Mouse (Mus musculus): ENCODE measurements around the gene Satb2. TPM values are rescaled to one million over a fixed set of nuclear protein-coding genes. Genes with fewer than 3 reads are reported as not detected.
A peak's percentile ranks its signal among the peaks of the same experiment; 100 is the strongest.

Satb2 gene
- polyA plus RNA-seq, 1 experiment from 2014 or later, result 13.1 TPM

- H3K9ac ChIP-seq (replicated peaks; ENCODE audit: low read length), result peak overlapping the region; percentile 97
- H3K4me3 ChIP-seq (ENCODE audit: low read depth, low read length), result peak overlapping the region; percentile 87
- DNase-seq (ENCODE audit: low spot score) (peak; percentile 69), ATAC-seq (replicated peaks; ENCODE audit: insufficient number of reproducible peaks, low FRiP score, low TSS enrichment, low read depth) (peak; percentile 77)
- WGBS, result under 1% methylated on average over 75 of the region's 83 CpGs
- H3K9me3 ChIP-seq (replicated peaks; ENCODE audit: control insufficient read depth, low read length), result no peaks in the 10 kb centered on the region
- H3K4me2 ChIP-seq (ENCODE audit: low read depth, low read length), result peak overlapping the region; percentile 97
- H3K4me1 ChIP-seq (ENCODE audit: control insufficient read depth, insufficient read depth, low read length), result peaks cover 4% of the 10 kb centered on the region
- H3K27ac ChIP-seq (replicated peaks; ENCODE audit: low read depth, low read length), result peak overlapping the region; percentile 94
- peaks cover 24% of the 10 kb centered on the region for H3K27me3 ChIP-seq (ENCODE audit: control insufficient read depth, insufficient read depth, low read length)
- no peaks in the 10 kb centered on the region for H3K36me3 ChIP-seq (replicated peaks; ENCODE audit: control insufficient read depth, insufficient read depth, low read depth, low read length)
These were observed 6.0 kb downstream of the Satb2 start for GRCm38 (mm10) chr1:56972251-56972949.

DNA sequence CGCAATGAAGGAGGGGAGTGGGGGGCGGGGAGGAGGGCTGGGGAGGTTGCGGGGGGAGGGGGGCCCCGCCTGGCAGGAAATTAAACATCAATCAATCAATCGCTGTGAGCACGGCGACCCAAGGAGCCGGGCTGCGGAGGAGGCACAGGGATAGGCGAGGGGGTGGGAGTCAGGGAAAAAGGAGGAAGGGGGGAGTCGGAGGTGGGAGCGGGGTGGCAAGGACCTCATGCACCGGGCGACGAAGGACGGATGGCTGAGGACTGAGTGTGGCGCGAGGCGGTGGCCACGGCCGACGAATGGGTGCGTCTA lies 6.6 kb downstream of the Satb2 start:
- H3K9ac ChIP-seq (replicated peaks; ENCODE audit: low read length), result peak overlapping the region; percentile 97
- peaks cover 4% of the 10 kb centered on the region for H3K4me1 ChIP-seq (ENCODE audit: control insufficient read depth, insufficient read depth, low read length)
- H3K27ac ChIP-seq (replicated peaks; ENCODE audit: low read depth, low read length), result peak overlapping the region; percentile 94
- no peaks in the 10 kb centered on the region for H3K36me3 ChIP-seq (replicated peaks; ENCODE audit: control insufficient read depth, insufficient read depth, low read depth, low read length)
- H3K4me2 ChIP-seq (ENCODE audit: low read depth, low read length), result peak overlapping the region; percentile 97
- DNase-seq (ENCODE audit: low spot score) (no peak), ATAC-seq (replicated peaks; ENCODE audit: insufficient number of reproducible peaks, low FRiP score, low TSS enrichment, low read depth) (no peak; the same call in 1 of the 2 replicates)
- peak overlapping the region; percentile 87 for H3K4me3 ChIP-seq (ENCODE audit: low read depth, low read length)
- H3K27me3 ChIP-seq (ENCODE audit: control insufficient read depth, insufficient read depth, low read length), result peaks cover 23% of the 10 kb centered on the region
- WGBS, result 0% methylated on average over 21 of the region's 23 CpGs
- no peaks in the 10 kb centered on the region for H3K9me3 ChIP-seq (replicated peaks; ENCODE audit: control insufficient read depth, low read length)

DNA sequence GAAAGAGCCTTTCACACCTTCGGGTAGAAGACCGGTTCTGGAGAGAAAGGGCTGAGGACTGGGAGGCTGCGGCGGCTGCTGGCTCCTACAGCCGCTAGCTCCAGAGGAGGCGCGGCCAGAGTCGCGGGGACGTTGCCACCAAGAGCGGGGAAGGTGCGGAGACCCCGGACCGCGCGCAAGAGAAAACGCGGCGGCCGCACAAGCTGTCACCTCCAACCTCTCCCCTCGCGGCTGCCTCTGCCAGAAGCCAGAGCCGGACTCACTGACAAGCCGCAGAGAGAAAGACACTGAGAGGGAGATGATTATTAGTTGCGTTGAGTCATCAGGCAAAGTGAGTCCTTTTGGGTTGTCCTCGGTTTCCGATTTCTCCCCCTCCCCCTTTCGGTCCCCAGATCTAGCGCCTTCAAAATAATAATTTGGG lies 7.0 kb downstream of the Satb2 start:
- Histone ChIP-seq H3K27me3 (ENCODE audit: control insufficient read depth, insufficient read depth, low read length) (peaks cover 19% of the 10 kb centered on the region), H3K4me2 (ENCODE audit: low read depth, low read length) (peak overlapping the region; percentile 97), H3K4me1 (ENCODE audit: control insufficient read depth, insufficient read depth, low read length) (peaks cover 4% of the 10 kb centered on the region), H3K27ac (replicated peaks; ENCODE audit: low read depth, low read length) (peak overlapping the region; percentile 94; the same call in 1 of the 2 replicates), H3K9ac (replicated peaks; ENCODE audit: low read length) (peak overlapping the region; percentile 97), H3K36me3 (replicated peaks; ENCODE audit: control insufficient read depth, insufficient read depth, low read depth, low read length) (no peaks in the 10 kb centered on the region), H3K4me3 (ENCODE audit: low read depth, low read length) (peak overlapping the region; percentile 87), H3K9me3 (replicated peaks; ENCODE audit: control insufficient read depth, low read length) (no peaks in the 10 kb centered on the region)
- DNase-seq (ENCODE audit: low spot score), result peak; percentile 55
- peak; percentile 20 for ATAC-seq (replicated peaks; ENCODE audit: insufficient number of reproducible peaks, low FRiP score, low TSS enrichment, low read depth)
- WGBS, result 0% methylated on average over 29 of the region's 29 CpGs

- H3K27me3 ChIP-seq (ENCODE audit: control insufficient read depth, insufficient read depth, low read length), result peaks cover 15% of the 10 kb centered on the region
- H3K27ac ChIP-seq (replicated peaks; ENCODE audit: low read depth, low read length), result peak overlapping the region; percentile 59
- H3K36me3 ChIP-seq (replicated peaks; ENCODE audit: control insufficient read depth, insufficient read depth, low read depth, low read length), result no peaks in the 10 kb centered on the region
- 0% methylated on average over 27 of the region's 27 CpGs for WGBS
- H3K9me3 ChIP-seq (replicated peaks; ENCODE audit: control insufficient read depth, low read length), result no peaks in the 10 kb centered on the region
- H3K4me1 ChIP-seq (ENCODE audit: control insufficient read depth, insufficient read depth, low read length), result peaks cover 4% of the 10 kb centered on the region
- H3K4me3 ChIP-seq (ENCODE audit: low read depth, low read length), result peak overlapping the region; percentile 87
- ATAC-seq (replicated peaks; ENCODE audit: insufficient number of reproducible peaks, low FRiP score, low TSS enrichment, low read depth), result no peak
- H3K9ac ChIP-seq (replicated peaks; ENCODE audit: low read length), result peak overlapping the region; percentile 97
- H3K4me2 ChIP-seq (ENCODE audit: low read depth, low read length), result peak overlapping the region; percentile 97
- DNase-seq (ENCODE audit: low spot score), result peak; percentile 49
These were observed 7.7 kb downstream of the Satb2 start for GRCm38 (mm10) chr1:56970740-56971141.

DNA sequence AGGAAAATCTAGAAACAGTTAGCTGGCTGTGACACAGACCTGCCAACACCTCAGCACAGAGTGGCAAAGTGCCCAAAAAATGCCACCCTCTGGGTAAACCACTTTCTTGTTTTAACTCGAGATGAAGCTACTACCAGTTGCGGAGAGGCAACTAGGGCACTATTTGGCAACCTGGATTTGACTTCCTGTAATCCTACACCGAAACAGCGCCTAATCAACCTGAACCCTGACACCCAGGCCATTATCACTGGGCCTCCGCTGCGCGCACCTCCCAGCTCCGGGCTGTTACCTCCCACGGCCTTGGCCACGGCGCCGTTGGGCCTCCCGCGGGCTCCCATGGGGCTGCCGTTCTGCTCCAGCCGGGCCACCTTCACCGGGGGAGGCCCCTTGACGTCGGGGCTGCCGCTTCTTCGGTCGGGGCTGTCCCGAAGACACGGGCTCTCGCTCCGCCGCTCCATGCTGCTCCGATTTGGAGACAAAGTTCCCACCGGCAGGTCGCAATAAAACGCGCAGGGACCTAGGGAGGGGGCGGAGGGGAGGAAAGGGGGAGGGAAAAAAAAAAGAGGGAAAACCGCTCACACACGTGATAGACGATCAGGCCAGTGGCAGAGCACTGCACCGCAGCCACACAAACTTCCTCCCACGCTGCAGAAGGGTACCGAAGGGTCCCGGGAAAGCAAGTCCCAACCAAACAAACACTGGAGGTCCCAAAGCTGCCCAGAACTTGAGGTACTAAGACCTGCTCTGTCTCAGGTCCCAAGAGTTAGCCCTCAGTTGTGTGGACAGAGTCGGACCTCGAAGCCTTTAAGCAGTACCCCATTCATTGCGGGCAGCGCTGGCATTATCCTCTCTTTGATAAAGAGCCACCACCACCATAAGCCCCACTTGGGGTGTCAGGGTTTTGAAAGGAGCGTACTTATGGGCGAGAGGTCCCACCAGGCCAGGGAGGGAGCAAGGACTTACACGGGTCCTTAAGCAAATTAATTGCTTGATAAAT lies 8.8 kb downstream of the Satb2 start:
- Histone ChIP-seq H3K4me2 (ENCODE audit: low read depth, low read length) (peak overlapping the region; percentile 97), H3K36me3 (replicated peaks; ENCODE audit: control insufficient read depth, insufficient read depth, low read depth, low read length) (no peaks in the 10 kb centered on the region), H3K9me3 (replicated peaks; ENCODE audit: control insufficient read depth, low read length) (no peaks in the 10 kb centered on the region), H3K4me3 (ENCODE audit: low read depth, low read length) (peak overlapping the region; percentile 87), H3K27me3 (ENCODE audit: control insufficient read depth, insufficient read depth, low read length) (peaks cover 11% of the 10 kb centered on the region), H3K9ac (replicated peaks; ENCODE audit: low read length) (peak overlapping the region; percentile 65), H3K27ac (replicated peaks; ENCODE audit: low read depth, low read length) (peak overlapping the region; percentile 59), H3K4me1 (ENCODE audit: control insufficient read depth, insufficient read depth, low read length) (peaks cover 4% of the 10 kb centered on the region)
- DNase-seq (ENCODE audit: low spot score), result peak; percentile 52
- under 1% methylated on average over 47 of the region's 47 CpGs for WGBS
- no peak for ATAC-seq (replicated peaks; ENCODE audit: insufficient number of reproducible peaks, low FRiP score, low TSS enrichment, low read depth)

- no peak overlapping the region for H3K27ac ChIP-seq (replicated peaks; ENCODE audit: low read depth, low read length)
- H3K9me3 ChIP-seq (replicated peaks; ENCODE audit: control insufficient read depth, low read length), result no peaks in the 10 kb centered on the region
- H3K9ac ChIP-seq (replicated peaks; ENCODE audit: low read length), result no peak overlapping the region
- no peaks in the 10 kb centered on the region for H3K36me3 ChIP-seq (replicated peaks; ENCODE audit: control insufficient read depth, insufficient read depth, low read depth, low read length)
- WGBS, result 72% methylated on average over 3 of the region's 3 CpGs
- ATAC-seq (replicated peaks; ENCODE audit: insufficient number of reproducible peaks, low FRiP score, low TSS enrichment, low read depth) (no peak), DNase-seq (ENCODE audit: low spot score) (no peak)
- H3K4me3 ChIP-seq (ENCODE audit: low read depth, low read length), result no peak overlapping the region
- peak overlapping the region; percentile 14; the same call in 1 of the 2 replicates for H3K4me2 ChIP-seq (ENCODE audit: low read depth, low read length)
- peaks cover 11% of the 10 kb centered on the region for H3K27me3 ChIP-seq (ENCODE audit: control insufficient read depth, insufficient read depth, low read length)
- peaks cover 4% of the 10 kb centered on the region for H3K4me1 ChIP-seq (ENCODE audit: control insufficient read depth, insufficient read depth, low read length)
These were observed 12.4 kb downstream of the Satb2 start for GRCm38 (mm10) chr1:56965879-56966579.

DNA sequence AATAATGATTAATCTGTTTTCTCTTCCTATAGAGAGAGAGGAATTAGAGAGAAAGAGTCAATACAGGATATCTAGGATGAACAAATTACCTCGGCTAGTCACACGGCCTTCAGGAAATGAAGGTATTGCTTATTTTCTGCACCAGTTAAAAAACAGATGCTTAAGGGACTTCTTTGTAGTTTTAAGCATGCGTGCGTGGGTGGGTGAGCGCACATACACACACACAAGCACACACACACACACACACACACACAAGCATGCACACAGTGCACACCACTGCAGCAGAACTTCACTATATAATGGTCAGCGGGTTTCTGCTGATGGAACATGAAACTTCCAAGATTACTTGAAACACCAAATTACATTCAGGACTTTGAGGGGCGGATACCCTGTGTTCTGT lies 14.0 kb downstream of the Satb2 start:
- peaks cover 2% of the 10 kb centered on the region for H3K4me1 ChIP-seq (ENCODE audit: control insufficient read depth, insufficient read depth, low read length)
- no peak overlapping the region for H3K4me2 ChIP-seq (ENCODE audit: low read depth, low read length)
- no peak for ATAC-seq (replicated peaks; ENCODE audit: insufficient number of reproducible peaks, low FRiP score, low TSS enrichment, low read depth)
- H3K36me3 ChIP-seq (replicated peaks; ENCODE audit: control insufficient read depth, insufficient read depth, low read depth, low read length), result no peaks in the 10 kb centered on the region
- no peak overlapping the region for H3K27ac ChIP-seq (replicated peaks; ENCODE audit: low read depth, low read length)
- no peak for DNase-seq (ENCODE audit: low spot score)
- 68% methylated on average over 7 of the region's 7 CpGs for WGBS
- H3K9me3 ChIP-seq (replicated peaks; ENCODE audit: control insufficient read depth, low read length), result no peaks in the 10 kb centered on the region
- peaks cover 6% of the 10 kb centered on the region for H3K27me3 ChIP-seq (ENCODE audit: control insufficient read depth, insufficient read depth, low read length)
- H3K4me3 ChIP-seq (ENCODE audit: low read depth, low read length), result no peak overlapping the region
- H3K9ac ChIP-seq (replicated peaks; ENCODE audit: low read length), result no peak overlapping the region

Measured in embryonic facial prominence, embryonic 11.5 days (tissue).